Mouse (Mus musculus): ENCODE measurements around the gene Irf1. TPM values are rescaled to one million over a fixed set of nuclear protein-coding genes. Genes with fewer than 3 reads are reported as not detected.
"Not testable (repeated sequence)": the region's sequence is repeated elsewhere in the genome, so short reads cannot be mapped to it uniquely, and the experiment has no call there.

Irf1 gene
- polyA plus RNA-seq, 1 experiment = 3.4 TPM

DNA sequence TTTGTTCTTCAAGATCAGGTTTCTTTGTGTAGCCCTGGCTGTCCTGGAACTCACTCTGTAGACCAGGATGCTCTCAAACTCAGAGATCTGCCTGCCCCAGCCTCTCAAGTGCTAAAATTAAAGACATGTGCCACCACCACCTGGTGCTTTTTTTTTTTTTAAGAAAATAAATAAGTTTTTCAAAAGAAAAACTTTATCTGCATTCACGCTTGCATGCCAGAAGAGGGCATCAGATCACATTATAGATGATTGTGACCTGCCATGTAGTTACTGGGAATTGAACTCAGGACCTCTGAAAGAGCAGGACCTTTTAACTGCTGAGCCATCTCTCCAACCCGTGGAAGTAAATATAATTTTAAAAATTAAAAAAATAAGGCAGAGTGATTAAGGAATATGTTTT lies 24.6 kb upstream of the Irf1 start:
- no peak for TF ChIP-seq CTCF (IDR thresholded peaks at IDR 0.05; ENCODE audit: borderline replicate concordance, extremely low read depth, insufficient read depth, insufficient read length)
- TF ChIP-seq POLR2A (IDR thresholded peaks at IDR 0.05; ENCODE audit: borderline replicate concordance, extremely low read depth, insufficient read depth, insufficient read length, poor library complexity, severe bottlenecking) = no peak
- DNase-seq (ENCODE audit: low read depth) = no peak

DNA sequence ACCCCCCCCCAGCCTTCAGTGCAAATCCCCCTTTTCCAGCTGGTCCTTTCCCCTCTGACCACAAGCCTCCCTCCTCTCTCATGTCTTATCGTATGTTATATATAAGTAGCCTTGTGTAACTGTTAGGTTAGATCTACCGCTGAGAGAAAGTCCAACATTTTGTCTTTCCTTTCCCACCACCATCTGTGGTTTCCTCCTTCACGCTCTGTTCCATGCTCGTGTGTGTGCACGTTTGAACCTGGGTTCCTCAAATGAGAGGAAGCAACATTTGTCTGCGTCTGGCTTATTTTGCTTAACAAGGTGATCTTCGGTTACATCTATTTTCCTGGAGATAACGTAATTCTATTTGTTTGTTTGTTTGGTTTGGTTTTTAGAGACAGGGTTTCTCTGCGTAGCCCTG lies 21.8 kb upstream of the Irf1 start:
- TF ChIP-seq POLR2A (IDR thresholded peaks at IDR 0.05; ENCODE audit: borderline replicate concordance, extremely low read depth, insufficient read depth, insufficient read length, poor library complexity, severe bottlenecking) (no peak), CTCF (IDR thresholded peaks at IDR 0.05; ENCODE audit: borderline replicate concordance, extremely low read depth, insufficient read depth, insufficient read length) (no peak)
- no peak for DNase-seq (ENCODE audit: low read depth)

- no peak for DNase-seq (ENCODE audit: low read depth)
- no peak for TF ChIP-seq POLR2A (IDR thresholded peaks at IDR 0.05; ENCODE audit: borderline replicate concordance, extremely low read depth, insufficient read depth, insufficient read length, poor library complexity, severe bottlenecking)
- TF ChIP-seq CTCF (IDR thresholded peaks at IDR 0.05; ENCODE audit: borderline replicate concordance, extremely low read depth, insufficient read depth, insufficient read length) = no peak
Observed at GRCm38 (mm10) chr11:53748614-53749013, 21.2 kb upstream of the Irf1 start.

- no peak for TF ChIP-seq CTCF (IDR thresholded peaks at IDR 0.05; ENCODE audit: borderline replicate concordance, extremely low read depth, insufficient read depth, insufficient read length)
- TF ChIP-seq POLR2A (IDR thresholded peaks at IDR 0.05; ENCODE audit: borderline replicate concordance, extremely low read depth, insufficient read depth, insufficient read length, poor library complexity, severe bottlenecking) = no peak
- DNase-seq (ENCODE audit: low read depth) = no peak
Observed at GRCm38 (mm10) chr11:53749306-53749705, 20.5 kb upstream of the Irf1 start.

- TF ChIP-seq CTCF (IDR thresholded peaks at IDR 0.05; ENCODE audit: borderline replicate concordance, extremely low read depth, insufficient read depth, insufficient read length) = no peak
- no peak for TF ChIP-seq POLR2A (IDR thresholded peaks at IDR 0.05; ENCODE audit: borderline replicate concordance, extremely low read depth, insufficient read depth, insufficient read length, poor library complexity, severe bottlenecking)
Observed at GRCm38 (mm10) chr11:53749716-53750352, 20.0 kb upstream of the Irf1 start.

GRCm38 (mm10) chr11:53755011-53755595 lies 14.7 kb upstream of the Irf1 start:
- TF ChIP-seq CTCF (IDR thresholded peaks at IDR 0.05; ENCODE audit: borderline replicate concordance, extremely low read depth, insufficient read depth, insufficient read length) (no peak), POLR2A (IDR thresholded peaks at IDR 0.05; ENCODE audit: borderline replicate concordance, extremely low read depth, insufficient read depth, insufficient read length, poor library complexity, severe bottlenecking) (no peak)
- DNase-seq (ENCODE audit: low read depth) = no peak

More at GRCm38 (mm10) chr11:53749716-53750352, 20.0 kb upstream of the Irf1 start:
- DNase-seq (ENCODE audit: low read depth) = no peak

GRCm38 (mm10) chr11:53757612-53758011 lies 12.2 kb upstream of the Irf1 start:
- DNase-seq (ENCODE audit: low read depth) = no peak

DNA sequence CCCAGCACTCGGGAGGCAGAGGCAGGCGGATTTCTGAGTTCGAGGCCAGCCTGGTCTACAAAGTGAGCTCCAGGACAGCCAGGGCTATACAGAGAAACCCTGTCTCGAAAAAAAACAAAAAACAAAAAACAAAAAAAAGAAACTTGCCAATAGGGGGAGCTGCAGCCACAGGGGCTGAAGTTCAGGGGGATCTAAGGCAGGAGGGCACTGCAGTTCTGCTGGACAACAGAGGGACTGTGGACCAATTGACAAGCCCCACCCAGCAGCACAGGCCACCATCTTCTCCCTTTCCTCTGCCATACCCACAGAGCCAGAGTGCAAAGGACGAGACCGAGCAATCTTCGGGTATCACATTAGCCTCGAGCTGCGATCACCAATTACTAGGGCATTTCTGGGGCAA lies 11.8 kb upstream of the Irf1 start:
- DNase-seq (ENCODE audit: low read depth) = not testable (repeated sequence)

More at GRCm38 (mm10) chr11:53757612-53758011, 12.2 kb upstream of the Irf1 start:
- TF ChIP-seq POLR2A (IDR thresholded peaks at IDR 0.05; ENCODE audit: borderline replicate concordance, extremely low read depth, insufficient read depth, insufficient read length, poor library complexity, severe bottlenecking) (no peak), CTCF (IDR thresholded peaks at IDR 0.05; ENCODE audit: borderline replicate concordance, extremely low read depth, insufficient read depth, insufficient read length) (no peak)

DNA sequence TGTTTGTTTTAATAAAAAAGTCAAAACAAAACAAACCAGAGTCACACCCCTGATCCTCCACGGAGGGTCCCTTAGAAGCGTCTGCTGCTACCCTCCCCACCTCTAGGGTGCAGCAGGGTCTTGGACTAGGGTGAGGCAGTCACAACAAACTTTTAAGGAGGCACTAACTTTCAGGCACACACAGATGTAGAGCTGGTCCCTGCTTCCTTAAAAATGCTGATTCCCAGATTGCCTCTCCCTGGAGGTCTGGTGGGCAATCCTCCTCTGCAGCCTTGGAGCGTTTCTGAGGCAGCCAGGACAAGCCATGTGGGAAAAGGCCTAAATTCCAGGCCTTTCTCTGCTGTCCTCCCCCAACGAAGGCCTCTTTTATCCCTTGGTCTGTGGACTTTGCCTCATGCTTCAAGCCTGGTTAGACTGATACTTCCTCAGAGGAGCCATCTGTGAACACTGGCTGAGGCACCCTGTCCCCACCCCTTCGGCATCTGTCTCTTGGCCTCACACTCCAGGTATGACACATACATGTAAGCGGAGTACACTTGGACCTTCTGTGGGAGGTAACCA lies 10.9 kb upstream of the Irf1 start:
- no peak for DNase-seq (ENCODE audit: low read depth)
- TF ChIP-seq POLR2A (IDR thresholded peaks at IDR 0.05; ENCODE audit: borderline replicate concordance, extremely low read depth, insufficient read depth, insufficient read length, poor library complexity, severe bottlenecking) (no peak), CTCF (IDR thresholded peaks at IDR 0.05; ENCODE audit: borderline replicate concordance, extremely low read depth, insufficient read depth, insufficient read length) (0 out of 2 replicates have a peak, but pooled peaks have one; percentile 10)

GRCm38 (mm10) chr11:53759545-53760406 lies 10.0 kb upstream of the Irf1 start:
- TF ChIP-seq POLR2A (IDR thresholded peaks at IDR 0.05; ENCODE audit: borderline replicate concordance, extremely low read depth, insufficient read depth, insufficient read length, poor library complexity, severe bottlenecking) = no peak
- no peak for DNase-seq (ENCODE audit: low read depth)

DNA sequence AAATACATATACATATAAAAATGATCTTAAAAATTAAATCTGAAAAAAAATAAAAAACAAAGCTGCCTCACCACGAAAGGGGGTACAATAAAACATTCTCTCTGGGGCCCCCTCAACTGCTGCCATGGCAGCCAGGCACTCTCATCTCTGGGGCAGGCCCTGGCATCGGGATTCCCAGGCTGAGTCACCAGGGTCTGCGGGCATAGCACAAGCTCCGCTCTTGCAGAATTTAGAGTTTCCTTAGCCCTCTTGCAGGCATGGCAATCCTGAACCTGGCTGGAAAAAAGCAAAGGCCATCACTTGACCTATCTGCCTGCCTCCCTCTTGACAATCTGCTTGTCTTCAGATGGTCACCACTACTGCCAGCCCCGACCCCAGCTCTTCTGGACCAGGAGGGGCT lies 8.5 kb upstream of the Irf1 start:
- TF ChIP-seq POLR2A (IDR thresholded peaks at IDR 0.05; ENCODE audit: borderline replicate concordance, extremely low read depth, insufficient read depth, insufficient read length, poor library complexity, severe bottlenecking) (no peak), CTCF (IDR thresholded peaks at IDR 0.05; ENCODE audit: borderline replicate concordance, extremely low read depth, insufficient read depth, insufficient read length) (no peak)
- DNase-seq (ENCODE audit: low read depth) = no peak
